Mouse (Mus musculus) lung, postnatal 14 days (tissue): ENCODE results near the gene Enkur.
"Not testable (repeated sequence)": the region's sequence is repeated elsewhere in the genome, so short reads cannot be mapped to it uniquely, and the experiment has no call there.

ENCODE experiments used
- DNase-seq: peaks from one replicate; pipeline ENCODE4 v3.0.0; 2021

Gene Enkur

GRCm38 (mm10) chr2:21204912-21205830, at the start of gene Enkur, which contains the start of gene Thnsl1:
Enkur (minus strand) TSS chr2:21205365.
Thnsl1 (plus strand) TSS chr2:21205724.
- DNase-seq = peak; percentile 99

- no peak for DNase-seq
Observed at GRCm38 (mm10) chr2:21254308-21254707, 49.1 kb upstream of the Enkur start.

- no peak for DNase-seq
Observed at GRCm38 (mm10) chr2:21253644-21254043, 48.5 kb upstream of the Enkur start.

- no peak for DNase-seq
Observed at GRCm38 (mm10) chr2:21245477-21246102, 40.4 kb upstream of the Enkur start.

- DNase-seq = no peak
Observed at GRCm38 (mm10) chr2:21244986-21245385, 39.8 kb upstream of the Enkur start.

GRCm38 (mm10) chr2:21244104-21244503, 38.9 kb upstream of the Enkur start:
- DNase-seq = not testable (repeated sequence)

- no peak for DNase-seq
Observed at GRCm38 (mm10) chr2:21236846-21237245, 31.7 kb upstream of the Enkur start.

GRCm38 (mm10) chr2:21235844-21236386, 30.8 kb upstream of the Enkur start:
- DNase-seq = no peak

GRCm38 (mm10) chr2:21234871-21235648, 29.9 kb upstream of the Enkur start:
- DNase-seq = peak; percentile 52

GRCm38 (mm10) chr2:21231147-21231546, 26.0 kb upstream of the Enkur start:
- no peak for DNase-seq

- DNase-seq = no peak
Observed at GRCm38 (mm10) chr2:21230276-21230675, 25.1 kb upstream of the Enkur start.

- DNase-seq = no peak
Observed at GRCm38 (mm10) chr2:21222453-21223384, 17.6 kb upstream of the Enkur start.

- DNase-seq = no peak
Observed at GRCm38 (mm10) chr2:21215284-21215683, 10.1 kb upstream of the Enkur start.

GRCm38 (mm10) chr2:21214322-21214721, 9.2 kb upstream of the Enkur start:
- no peak for DNase-seq

- DNase-seq = no peak
Observed at GRCm38 (mm10) chr2:21211361-21211760, 6.2 kb upstream of the Enkur start.

GRCm38 (mm10) chr2:21206278-21206677, 1.1 kb upstream of the Enkur start:
- DNase-seq = no peak

- DNase-seq = no peak
Observed at GRCm38 (mm10) chr2:21205831-21206159, 630 bp upstream of the Enkur start.

GRCm38 (mm10) chr2:21202754-21203153, 2.4 kb downstream of the Enkur start:
- DNase-seq = no peak

- DNase-seq = no peak
Observed at GRCm38 (mm10) chr2:21199051-21199450, 6.1 kb downstream of the Enkur start.

GRCm38 (mm10) chr2:21195233-21195632, 9.9 kb downstream of the Enkur start:
- no peak for DNase-seq

- no peak for DNase-seq
Observed at GRCm38 (mm10) chr2:21191232-21191631, 13.9 kb downstream of the Enkur start.

GRCm38 (mm10) chr2:21188610-21189009, 16.6 kb downstream of the Enkur start:
- DNase-seq = no peak
